Mouse (Mus musculus): ENCODE data around the gene Rreb1. TPM values are rescaled to one million over a fixed set of nuclear protein-coding genes. Genes with fewer than 3 reads are reported as not detected.

Gene Rreb1
- total RNA-seq, 4 experiments from 2014 or later: 21.4 to 34.5 (median 25.8) TPM

- no peak for DNase-seq (ENCODE audit: low spot score in 2 of 2)
These were observed 191.8 kb downstream of the Rreb1 start for GRCm38 (mm10) chr13:37969988-37970387.

GRCm38 (mm10) chr13:37970887-37971530 is 192.8 kb downstream of the Rreb1 start:
- no peak for DNase-seq (ENCODE audit: low spot score in 2 of 2)

DNA sequence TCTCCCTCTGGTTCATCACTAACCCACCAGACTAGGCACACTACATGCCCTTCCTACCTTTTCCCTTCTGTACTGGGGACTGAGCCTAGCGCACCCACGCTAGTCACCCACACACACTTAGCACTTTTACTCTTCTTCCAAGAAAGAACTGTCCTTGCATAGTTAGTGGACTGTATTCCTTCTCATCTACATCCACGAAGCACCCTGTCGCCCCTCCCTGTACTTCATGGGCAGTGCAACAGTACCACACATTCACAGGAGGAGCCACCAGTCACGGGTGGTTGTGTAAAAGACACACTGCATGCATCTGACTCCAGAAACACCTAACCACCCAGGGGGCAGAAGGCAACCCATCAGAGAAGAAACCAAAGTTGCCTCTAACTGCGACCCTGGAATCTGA is 195.8 kb downstream of the Rreb1 start:
- DNase-seq (ENCODE audit: low spot score in 2 of 2): no peak

- no peak for DNase-seq (ENCODE audit: low spot score in 2 of 2)
These were observed 196.5 kb downstream of the Rreb1 start for GRCm38 (mm10) chr13:37974731-37975130.

DNA sequence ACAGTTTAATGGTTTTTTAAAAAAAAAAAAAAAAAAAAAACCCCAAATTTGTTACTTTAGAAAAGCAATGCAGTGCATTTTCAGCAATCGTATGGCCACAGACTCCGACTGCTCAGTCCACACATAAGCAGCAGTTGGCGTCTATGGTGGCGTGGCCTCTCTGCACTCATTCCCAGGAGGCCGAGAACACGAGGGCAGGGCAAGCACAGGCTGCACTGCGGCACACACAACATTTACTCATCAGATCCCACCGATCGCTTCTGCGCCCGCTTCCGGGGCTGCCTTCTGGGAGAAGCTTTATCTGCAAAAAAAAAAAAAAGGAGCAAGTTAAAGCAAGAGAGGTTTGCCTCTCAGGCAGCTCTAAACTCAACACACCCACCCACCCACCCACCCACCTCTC is 201.3 kb downstream of the Rreb1 start:
- no peak for DNase-seq (ENCODE audit: low spot score in 2 of 2)

GRCm38 (mm10) chr13:37980346-37980745 is 202.1 kb downstream of the Rreb1 start:
- DNase-seq (ENCODE audit: low spot score in 2 of 2): no peak

DNA sequence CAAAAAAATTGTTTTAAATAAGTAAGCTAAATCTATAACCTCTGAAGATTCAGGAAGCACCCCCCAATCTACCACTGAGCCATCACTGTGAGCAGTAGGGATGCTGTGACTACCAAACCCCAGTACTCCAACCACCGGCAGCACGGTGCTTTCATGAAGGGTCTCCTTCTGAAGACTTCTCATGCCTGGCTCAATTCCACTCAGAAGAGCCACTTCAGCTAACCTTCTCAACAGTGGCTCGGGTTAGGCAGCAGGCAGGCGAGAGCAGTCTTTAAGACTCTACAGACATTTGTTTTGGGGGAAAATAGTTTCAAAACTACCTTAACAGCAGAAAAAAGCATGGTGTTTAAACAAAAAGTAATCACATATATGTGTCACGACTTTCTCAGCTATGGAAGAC is 202.9 kb downstream of the Rreb1 start:
- DNase-seq (ENCODE audit: low spot score in 2 of 2): no peak

DNA sequence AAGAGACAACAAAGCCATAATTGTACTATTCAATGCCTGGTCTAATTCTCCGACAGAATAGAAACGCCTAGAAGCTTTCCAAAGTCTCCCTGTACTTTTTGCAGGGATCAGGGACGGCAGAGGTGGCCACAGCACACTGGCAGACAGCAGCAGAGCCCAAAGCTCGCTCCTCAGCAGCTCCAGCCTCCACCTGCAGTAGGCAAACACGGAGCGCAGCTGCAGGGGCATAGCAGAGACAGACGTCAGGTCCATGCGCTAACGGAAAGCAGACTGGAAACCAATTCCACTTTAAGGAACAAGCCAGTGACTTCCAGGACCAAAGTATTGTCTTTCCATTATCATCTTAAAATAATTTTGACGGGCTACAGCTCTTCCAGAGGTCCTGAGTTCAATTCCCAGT is 208.0 kb downstream of the Rreb1 start:
- no peak for DNase-seq (ENCODE audit: low spot score in 2 of 2)

- no peak for DNase-seq (ENCODE audit: low spot score in 2 of 2)
These were observed 211.5 kb downstream of the Rreb1 start for GRCm38 (mm10) chr13:37989701-37990100.

GRCm38 (mm10) chr13:37992638-37993371 is 214.6 kb downstream of the Rreb1 start:
- DNase-seq (ENCODE audit: low spot score in 2 of 2): no peak

DNA sequence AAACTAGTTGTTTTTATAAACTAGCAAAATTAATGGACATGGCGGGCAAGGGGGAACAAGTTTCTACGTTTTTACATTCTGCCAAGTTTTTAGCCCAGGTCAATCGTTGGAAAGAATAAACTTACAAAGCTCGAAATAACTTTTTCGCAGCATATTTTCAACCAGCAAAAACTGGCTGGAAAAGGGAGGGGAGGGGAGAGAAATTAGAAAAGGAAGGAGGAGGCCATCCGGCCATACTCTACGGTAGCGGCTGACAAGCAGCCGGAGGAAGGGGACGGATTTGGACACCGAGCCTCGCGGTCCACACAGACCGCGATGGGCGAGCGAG is 215.1 kb downstream of the Rreb1 start:
- DNase-seq (ENCODE audit: low spot score in 2 of 2): no peak

- DNase-seq (ENCODE audit: low spot score in 2 of 2): peak; percentile 94 to 96
These were observed 215.7 kb downstream of the Rreb1 start, which contains the start of gene Ssr1 for GRCm38 (mm10) chr13:37993704-37994404. Gene Ssr1 (minus strand): TSS chr13:37994217.

- no peak for DNase-seq (ENCODE audit: low spot score in 2 of 2)
These were observed 216.2 kb downstream of the Rreb1 start for GRCm38 (mm10) chr13:37994405-37994749.

- DNase-seq (ENCODE audit: low spot score in 2 of 2): no peak
These were observed 221.5 kb downstream of the Rreb1 start for GRCm38 (mm10) chr13:37999713-38000112.

Other genes starting within 250 kb of the Rreb1 start
- gene Ssr1, start 215.8 kb downstream of the Rreb1 start, total RNA-seq (2022): 10 to 100 TPM; 66.3 to 73.3 (median 69.5) TPM